Mouse (Mus musculus) C2C12 (cell line): ENCODE data around the gene Nrf1.

ENCODE experiments used
- CEBPB ChIP-seq: IDR thresholded peaks from one replicate; pipeline ENCODE4 v1.6.1; 2011; ENCODE audit warnings: low read depth, mild to moderate bottlenecking, control low read depth, moderate library complexity
- CTCF ChIP-seq: IDR thresholded peaks from one replicate; pipeline ENCODE4 v1.5.1; 2011; ENCODE audit not compliant: control insufficient read depth, insufficient read depth, insufficient read length
- MAX ChIP-seq: IDR thresholded peaks from one replicate; pipeline ENCODE4 v1.6.1; 2011; ENCODE audit warnings: mild to moderate bottlenecking, control low read depth
- MYOG ChIP-seq: IDR thresholded peaks from one replicate; pipeline ENCODE4 v1.6.1; 2011; ENCODE audit not compliant: control insufficient read depth, insufficient read length; ENCODE audit errors: extremely low read depth
- USF1 ChIP-seq: IDR thresholded peaks from one replicate; pipeline ENCODE4 v1.6.1; 2011; ENCODE audit warnings: low read depth, mild to moderate bottlenecking, control low read depth, moderate library complexity

GRCm38 (mm10) chr6:30083307-30083706 is 35.5 kb downstream of the Nrf1 start:
- no peak for TF ChIP-seq CTCF
- TF ChIP-seq MAX = no peak
- TF ChIP-seq MYOG = no peak
- TF ChIP-seq CEBPB = no peak
- TF ChIP-seq USF1 = no peak
